Mouse (Mus musculus): ENCODE data around the gene Spa17. TPM values are rescaled to one million over a fixed set of nuclear protein-coding genes. Genes with fewer than 3 reads are reported as not detected.

Gene Spa17
- polyA plus RNA-seq, 1 experiment from 2014 or later, result 18.1 TPM

GRCm38 (mm10) chr9:37590381-37590780, 23.1 kb downstream of the Spa17 start:
- ATAC-seq (ENCODE audit: insufficient number of reproducible peaks, low FRiP score, low TSS enrichment, low read depth), result no peak
- Histone ChIP-seq H3K4me2 (replicated peaks) (no peak overlapping the region), H3K9me3 (replicated peaks) (no peaks in the 10 kb centered on the region), H3K27me3 (no peaks in the 10 kb centered on the region), H3K36me3 (no peaks in the 10 kb centered on the region), H3K4me1 (no peaks in the 10 kb centered on the region), H3K9ac (no peak overlapping the region), H3K27ac (replicated peaks) (no peak overlapping the region), H3K4me3 (replicated peaks) (no peak overlapping the region)
- WGBS, result 82% methylated on average over 4 of the region's 4 CpGs

- no peak overlapping the region for H3K4me2 ChIP-seq (replicated peaks)
- H3K36me3 ChIP-seq, result no peaks in the 10 kb centered on the region
- H3K9ac ChIP-seq, result no peak overlapping the region
- no peaks in the 10 kb centered on the region for H3K9me3 ChIP-seq (replicated peaks)
- H3K27ac ChIP-seq (replicated peaks), result no peak overlapping the region
- no peak for ATAC-seq (ENCODE audit: insufficient number of reproducible peaks, low FRiP score, low TSS enrichment, low read depth)
- H3K4me3 ChIP-seq (replicated peaks), result no peak overlapping the region
- H3K4me1 ChIP-seq, result no peaks in the 10 kb centered on the region
- H3K27me3 ChIP-seq, result no peaks in the 10 kb centered on the region
- 73% methylated on average over 4 of the region's 4 CpGs for WGBS
Observed at GRCm38 (mm10) chr9:37586718-37587117, 26.8 kb downstream of the Spa17 start.

GRCm38 (mm10) chr9:37583594-37583993, 29.9 kb downstream of the Spa17 start:
- Histone ChIP-seq H3K36me3 (no peaks in the 10 kb centered on the region), H3K27me3 (no peaks in the 10 kb centered on the region), H3K9me3 (replicated peaks) (no peaks in the 10 kb centered on the region), H3K4me3 (replicated peaks) (no peak overlapping the region), H3K27ac (replicated peaks) (no peak overlapping the region), H3K4me1 (no peaks in the 10 kb centered on the region), H3K4me2 (replicated peaks) (no peak overlapping the region), H3K9ac (no peak overlapping the region)
- 88% methylated on average over 5 of the region's 5 CpGs for WGBS
- ATAC-seq (ENCODE audit: insufficient number of reproducible peaks, low FRiP score, low TSS enrichment, low read depth), result no peak

GRCm38 (mm10) chr9:37576436-37576930, 37.0 kb downstream of the Spa17 start:
- Histone ChIP-seq H3K36me3 (no peaks in the 10 kb centered on the region), H3K27ac (replicated peaks) (no peak overlapping the region), H3K9ac (no peak overlapping the region), H3K4me1 (peaks cover 8% of the 10 kb centered on the region), H3K9me3 (replicated peaks) (no peaks in the 10 kb centered on the region), H3K27me3 (peaks cover 2% of the 10 kb centered on the region; the same call in 1 of the 2 replicates), H3K4me3 (replicated peaks) (no peak overlapping the region), H3K4me2 (replicated peaks) (peak overlapping the region; percentile 32)
- ATAC-seq (ENCODE audit: insufficient number of reproducible peaks, low FRiP score, low TSS enrichment, low read depth), result peak; percentile 75
- 12% methylated on average over 14 of the region's 14 CpGs for WGBS

GRCm38 (mm10) chr9:37572204-37572876, 41.2 kb downstream of the Spa17 start:
- 59% methylated on average over 3 of the region's 3 CpGs for WGBS
- no peak for ATAC-seq (ENCODE audit: insufficient number of reproducible peaks, low FRiP score, low TSS enrichment, low read depth)

GRCm38 (mm10) chr9:37569231-37569835, 44.2 kb downstream of the Spa17 start:
- H3K9me3 ChIP-seq (replicated peaks), result no peaks in the 10 kb centered on the region
- H3K27me3 ChIP-seq, result peaks cover 3% of the 10 kb centered on the region; the same call in 1 of the 2 replicates
- no peak overlapping the region for H3K27ac ChIP-seq (replicated peaks)
- H3K4me1 ChIP-seq, result peaks cover 8% of the 10 kb centered on the region; the same call in 1 of the 2 replicates
- no peaks in the 10 kb centered on the region for H3K36me3 ChIP-seq
- H3K4me3 ChIP-seq (replicated peaks), result no peak overlapping the region
- no peak overlapping the region for H3K9ac ChIP-seq
- H3K4me2 ChIP-seq (replicated peaks), result no peak overlapping the region
- WGBS, result 64% methylated on average over 2 of the region's 2 CpGs
- no peak for ATAC-seq (ENCODE audit: insufficient number of reproducible peaks, low FRiP score, low TSS enrichment, low read depth)

More at GRCm38 (mm10) chr9:37572204-37572876, 41.2 kb downstream of the Spa17 start:
- no peaks in the 10 kb centered on the region for H3K36me3 ChIP-seq
- H3K27me3 ChIP-seq, result peaks cover 2% of the 10 kb centered on the region; the same call in 1 of the 2 replicates
- H3K4me1 ChIP-seq, result peaks cover 16% of the 10 kb centered on the region
- no peak overlapping the region for H3K4me2 ChIP-seq (replicated peaks)
- no peak overlapping the region for H3K4me3 ChIP-seq (replicated peaks)
- no peak overlapping the region for H3K27ac ChIP-seq (replicated peaks)
- H3K9me3 ChIP-seq (replicated peaks), result no peaks in the 10 kb centered on the region
- H3K9ac ChIP-seq, result no peak overlapping the region

GRCm38 (mm10) chr9:37568605-37569214, 44.8 kb downstream of the Spa17 start:
- peaks cover 8% of the 10 kb centered on the region; the same call in 1 of the 2 replicates for H3K4me1 ChIP-seq
- no peak overlapping the region for H3K27ac ChIP-seq (replicated peaks)
- no peak overlapping the region for H3K4me2 ChIP-seq (replicated peaks)

GRCm38 (mm10) chr9:37567892-37568604, 45.5 kb downstream of the Spa17 start:
- 40% methylated on average over 15 of the region's 15 CpGs for WGBS
- H3K27ac ChIP-seq (replicated peaks), result no peak overlapping the region
- H3K4me3 ChIP-seq (replicated peaks), result no peak overlapping the region
- peaks cover 8% of the 10 kb centered on the region; the same call in 1 of the 2 replicates for H3K4me1 ChIP-seq
- no peaks in the 10 kb centered on the region for H3K36me3 ChIP-seq
- no peak for ATAC-seq (ENCODE audit: insufficient number of reproducible peaks, low FRiP score, low TSS enrichment, low read depth)
- H3K27me3 ChIP-seq, result peaks cover 3% of the 10 kb centered on the region; the same call in 1 of the 2 replicates
- no peak overlapping the region for H3K4me2 ChIP-seq (replicated peaks)
- no peak overlapping the region for H3K9ac ChIP-seq
- H3K9me3 ChIP-seq (replicated peaks), result no peaks in the 10 kb centered on the region

More at GRCm38 (mm10) chr9:37568605-37569214, 44.8 kb downstream of the Spa17 start:
- Histone ChIP-seq H3K9ac (no peak overlapping the region), H3K4me3 (replicated peaks) (no peak overlapping the region), H3K9me3 (replicated peaks) (no peaks in the 10 kb centered on the region), H3K36me3 (no peaks in the 10 kb centered on the region), H3K27me3 (peaks cover 3% of the 10 kb centered on the region; the same call in 1 of the 2 replicates)
- 46% methylated on average over 4 of the region's 4 CpGs for WGBS
- no peak for ATAC-seq (ENCODE audit: insufficient number of reproducible peaks, low FRiP score, low TSS enrichment, low read depth)

GRCm38 (mm10) chr9:37567454-37567853, 46.1 kb downstream of the Spa17 start:
- ATAC-seq (ENCODE audit: insufficient number of reproducible peaks, low FRiP score, low TSS enrichment, low read depth), result no peak
- Histone ChIP-seq H3K27me3 (peaks cover 3% of the 10 kb centered on the region; the same call in 1 of the 2 replicates), H3K9me3 (replicated peaks) (no peaks in the 10 kb centered on the region), H3K4me1 (peaks cover 8% of the 10 kb centered on the region; the same call in 1 of the 2 replicates), H3K9ac (no peak overlapping the region), H3K36me3 (no peaks in the 10 kb centered on the region), H3K4me2 (replicated peaks) (no peak overlapping the region), H3K27ac (replicated peaks) (no peak overlapping the region), H3K4me3 (replicated peaks) (no peak overlapping the region)
- WGBS, result 48% methylated on average over 5 of the region's 5 CpGs

- Histone ChIP-seq H3K4me3 (replicated peaks) (no peak overlapping the region), H3K27me3 (peaks cover 3% of the 10 kb centered on the region; the same call in 1 of the 2 replicates), H3K27ac (replicated peaks) (no peak overlapping the region), H3K36me3 (no peaks in the 10 kb centered on the region), H3K4me1 (peaks cover 8% of the 10 kb centered on the region; the same call in 1 of the 2 replicates), H3K9me3 (replicated peaks) (no peaks in the 10 kb centered on the region), H3K9ac (no peak overlapping the region), H3K4me2 (replicated peaks) (no peak overlapping the region)
- 96% methylated on average over 2 of the region's 2 CpGs for WGBS
- no peak for ATAC-seq (ENCODE audit: insufficient number of reproducible peaks, low FRiP score, low TSS enrichment, low read depth)
Observed at GRCm38 (mm10) chr9:37567019-37567418, 46.5 kb downstream of the Spa17 start.

Measured in embryonic facial prominence, embryonic 15.5 days (tissue).